Mouse (Mus musculus) limb, embryonic 15.5 days (tissue): ENCODE data around the gene Kcna7. TPM values are rescaled to one million over a fixed set of nuclear protein-coding genes. Genes with fewer than 3 reads are reported as not detected.

Experiments used
- ATAC-seq: fragments of 200-750 bp; cut with Nextera tagmentation; 2 replicates; pipeline ENCODE4 v1.8.0; 2017; ENCODE audit warnings: low read depth, moderate TSS enrichment; ENCODE audit not compliant: insufficient number of reproducible peaks, low FRiP score, low TSS enrichment
- H3K27ac ChIP-seq: fragments of 300-500 bp; sonication (generic); 2 replicates; pipeline ENCODE4 v1.5.1; 2015; ENCODE audit warnings: moderate library complexity, mild to moderate bottlenecking, inconsistent platforms
- H3K27me3 ChIP-seq: fragments of 300-500 bp; sonication (generic); 2 replicates; pipeline ENCODE4 v1.6.1; 2015; ENCODE audit warnings: inconsistent platforms
- H3K36me3 ChIP-seq: fragments of 300-500 bp; sonication (generic); 2 replicates; pipeline ENCODE4 v1.6.1; 2015; ENCODE audit warnings: inconsistent platforms
- H3K4me1 ChIP-seq: fragments of 300-500 bp; sonication (generic); 2 replicates; pipeline ENCODE4 v1.6.1; 2015; ENCODE audit warnings: inconsistent platforms
- H3K4me2 ChIP-seq: fragments of 300-500 bp; sonication (generic); 2 replicates; pipeline ENCODE4 v1.6.1; 2015; ENCODE audit warnings: mild to moderate bottlenecking, inconsistent platforms
- H3K4me3 ChIP-seq: fragments of 300-500 bp; sonication (generic); 2 replicates; pipeline ENCODE4 v1.5.1; 2015; ENCODE audit warnings: mild to moderate bottlenecking, inconsistent platforms
- H3K9ac ChIP-seq: fragments of 300-500 bp; sonication (generic); 2 replicates; pipeline ENCODE4 v1.6.1; 2015; ENCODE audit warnings: inconsistent platforms
- H3K9me3 ChIP-seq: fragments of 300-500 bp; sonication (generic); 2 replicates; pipeline ENCODE4 v1.6.1; 2016; ENCODE audit warnings: inconsistent platforms
- WGBS: fragments of 180-500 bp; shearing (Covaris S2); methylation state at CpG from one replicate; pipeline ENCODE4 v1.1.7; 2015; 5-methylcytosine and 5-hydroxymethylcytosine counted together
- polyA plus RNA-seq: library from polyadenylated mRNA; unstranded; fragments of >200 nt; fragmentation: Nextera tagmentation; extraction: Ambion mirVana; gene quantifications from 2 replicates; pipeline ENCODE4 v1.2.1, GENCODE M21; 2015

Gene Kcna7
- polyA plus RNA-seq, 1 experiment from 2014 or later = 0.10 TPM

GRCm38 (mm10) chr7:45396787-45397186 lies 8.7 kb upstream of the Kcna7 start:
- Histone ChIP-seq H3K36me3 (peaks cover 11% of the 10 kb centered on the region), H3K9ac (no peak overlapping the region), H3K4me2 (no peak overlapping the region), H3K4me3 (no peak overlapping the region), H3K4me1 (peaks cover 20% of the 10 kb centered on the region), H3K9me3 (no peaks in the 10 kb centered on the region), H3K27me3 (no peaks in the 10 kb centered on the region), H3K27ac (no peak overlapping the region)
- no peak for ATAC-seq
- WGBS = 88% methylated on average over 2 of the region's 2 CpGs

DNA sequence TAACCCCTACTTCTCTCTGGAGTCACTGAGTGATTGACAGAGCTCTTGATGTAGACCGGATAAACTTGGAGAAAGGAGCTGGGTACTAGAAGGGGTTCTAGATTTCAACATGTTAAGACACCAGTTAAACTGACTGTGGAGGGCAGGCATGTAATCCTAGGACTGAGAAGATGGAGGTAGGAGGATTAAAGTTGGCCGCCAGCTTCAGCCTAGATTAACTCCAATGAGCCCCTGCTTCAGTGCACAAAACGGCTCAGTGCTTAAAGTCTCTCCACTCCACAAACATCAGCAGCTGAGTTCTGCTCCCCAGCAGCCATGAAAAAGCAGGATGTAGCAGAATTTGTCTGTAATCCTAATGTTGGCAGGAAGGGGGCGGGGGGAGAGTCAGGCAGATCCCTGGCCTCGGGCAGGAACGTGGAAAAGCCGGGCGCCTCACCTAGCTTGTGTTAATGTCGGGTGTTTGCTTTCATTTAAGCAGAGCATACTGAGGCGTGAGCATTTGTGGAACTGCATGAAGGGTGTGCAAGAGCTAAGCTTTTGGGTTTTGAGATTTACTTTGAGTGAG lies 3.9 kb upstream of the Kcna7 start:
- WGBS = 61% methylated on average over 10 of the region's 10 CpGs
- no peak overlapping the region for H3K9ac ChIP-seq
- H3K4me2 ChIP-seq = no peak overlapping the region
- ATAC-seq = no peak
- H3K27ac ChIP-seq = no peak overlapping the region
- H3K4me1 ChIP-seq = peaks cover 14% of the 10 kb centered on the region
- H3K27me3 ChIP-seq = peaks cover 18% of the 10 kb centered on the region
- no peak overlapping the region for H3K4me3 ChIP-seq
- H3K9me3 ChIP-seq = no peaks in the 10 kb centered on the region
- H3K36me3 ChIP-seq = no peaks in the 10 kb centered on the region

DNA sequence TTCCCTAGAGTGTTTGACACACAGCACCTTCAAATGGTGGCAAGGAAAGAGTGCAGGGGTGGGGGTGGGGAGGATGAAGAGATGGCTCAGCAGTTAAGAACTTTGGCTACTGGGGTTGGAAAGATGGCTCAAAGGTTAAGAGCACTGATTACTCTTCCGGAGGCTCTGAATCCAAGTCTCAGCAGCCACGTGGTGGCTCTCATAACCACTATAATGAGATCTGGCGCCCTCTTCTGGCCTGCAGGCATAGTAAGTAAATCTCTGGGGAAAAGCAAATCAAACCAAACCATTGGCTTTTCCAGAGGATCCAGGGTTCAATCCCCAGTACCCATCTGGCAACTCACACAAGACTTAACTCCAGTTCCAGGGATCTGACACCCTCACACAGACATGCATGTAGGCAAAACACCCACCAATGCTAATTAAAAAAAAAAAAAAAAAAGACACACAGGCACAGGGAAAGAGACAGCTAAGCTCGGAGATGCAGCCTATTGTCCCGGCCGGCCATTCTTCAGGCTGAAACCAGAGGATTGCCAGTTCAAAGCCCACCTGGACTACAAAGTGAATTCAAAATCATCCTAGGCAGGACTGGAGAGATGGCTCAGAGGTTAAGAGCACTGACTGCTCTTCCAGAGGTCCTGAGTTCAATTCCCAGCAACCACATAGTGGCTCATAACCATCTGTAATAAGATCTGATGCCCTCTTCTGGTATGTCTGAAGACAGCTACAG lies 1.8 kb upstream of the Kcna7 start:
- 43% methylated on average over 6 of the region's 6 CpGs for WGBS
- H3K4me3 ChIP-seq = no peak overlapping the region
- H3K4me1 ChIP-seq = peaks cover 17% of the 10 kb centered on the region
- H3K36me3 ChIP-seq = no peaks in the 10 kb centered on the region
- H3K4me2 ChIP-seq = no peak overlapping the region
- H3K27ac ChIP-seq = no peak overlapping the region
- no peaks in the 10 kb centered on the region for H3K9me3 ChIP-seq
- H3K27me3 ChIP-seq = peaks cover 39% of the 10 kb centered on the region
- no peak for ATAC-seq
- H3K9ac ChIP-seq = no peak overlapping the region

- H3K27ac ChIP-seq = no peak overlapping the region
- H3K4me3 ChIP-seq = peak overlapping the region; percentile 44
- peaks cover 17% of the 10 kb centered on the region for H3K4me1 ChIP-seq
- peaks cover 67% of the 10 kb centered on the region for H3K27me3 ChIP-seq
- under 1% methylated on average over 114 of the region's 114 CpGs for WGBS
- no peak for ATAC-seq
- no peaks in the 10 kb centered on the region for H3K9me3 ChIP-seq
- H3K36me3 ChIP-seq = no peaks in the 10 kb centered on the region
- H3K9ac ChIP-seq = peak overlapping the region; percentile 20; the same call in 1 of the 2 replicates
- H3K4me2 ChIP-seq = peak overlapping the region; percentile 74
Observed at GRCm38 (mm10) chr7:45406157-45407156, 1.0 kb downstream of the Kcna7 start.

- ATAC-seq = no peak
- Histone ChIP-seq H3K36me3 (no peaks in the 10 kb centered on the region), H3K9me3 (no peaks in the 10 kb centered on the region), H3K27ac (no peak overlapping the region), H3K4me3 (no peak overlapping the region), H3K27me3 (peaks cover 79% of the 10 kb centered on the region), H3K9ac (no peak overlapping the region), H3K4me2 (no peak overlapping the region), H3K4me1 (peaks cover 18% of the 10 kb centered on the region)
- WGBS = 82% methylated on average over 10 of the region's 10 CpGs
Observed at GRCm38 (mm10) chr7:45407836-45408235, 2.4 kb downstream of the Kcna7 start.

DNA sequence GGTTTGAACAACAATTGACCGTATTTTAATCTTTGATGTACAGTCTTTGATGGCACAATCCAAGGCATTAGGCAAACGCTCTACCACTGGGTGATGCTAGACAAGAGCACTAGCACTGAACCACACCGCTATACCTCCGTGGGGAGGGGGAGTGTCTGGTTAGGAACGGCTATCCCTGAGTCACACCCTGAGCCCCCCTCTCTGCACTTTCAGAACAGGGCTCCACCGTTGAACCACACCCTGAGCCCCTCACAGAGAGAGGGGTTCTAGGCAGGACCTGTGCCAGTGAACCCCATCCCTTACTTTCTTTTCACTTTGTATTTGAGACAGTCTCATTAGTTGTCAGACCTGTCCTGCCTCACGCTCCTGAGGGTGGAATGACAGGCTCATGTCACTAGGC lies 2.9 kb downstream of the Kcna7 start:
- no peak overlapping the region for H3K4me3 ChIP-seq
- H3K27ac ChIP-seq = no peak overlapping the region
- no peak overlapping the region for H3K9ac ChIP-seq
- no peaks in the 10 kb centered on the region for H3K36me3 ChIP-seq
- H3K4me2 ChIP-seq = no peak overlapping the region
- no peak for ATAC-seq
- H3K9me3 ChIP-seq = no peaks in the 10 kb centered on the region
- WGBS = 57% methylated on average over 7 of the region's 7 CpGs
- peaks cover 83% of the 10 kb centered on the region for H3K27me3 ChIP-seq
- H3K4me1 ChIP-seq = peaks cover 23% of the 10 kb centered on the region

DNA sequence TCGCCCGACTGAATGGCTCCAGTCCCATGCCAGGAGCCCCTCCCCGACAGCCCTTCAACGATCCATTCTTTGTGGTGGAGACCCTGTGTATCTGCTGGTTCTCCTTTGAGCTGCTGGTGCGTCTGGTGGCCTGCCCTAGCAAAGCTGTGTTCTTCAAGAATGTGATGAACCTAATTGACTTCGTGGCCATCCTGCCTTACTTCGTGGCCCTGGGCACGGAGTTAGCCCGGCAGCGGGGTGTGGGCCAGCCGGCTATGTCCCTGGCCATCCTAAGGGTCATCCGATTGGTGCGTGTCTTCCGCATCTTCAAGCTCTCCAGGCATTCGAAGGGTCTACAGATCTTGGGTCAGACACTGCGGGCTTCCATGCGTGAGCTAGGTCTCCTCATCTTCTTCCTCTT lies 3.5 kb downstream of the Kcna7 start:
- H3K9me3 ChIP-seq = no peaks in the 10 kb centered on the region
- no peak overlapping the region for H3K4me2 ChIP-seq
- 88% methylated on average over 17 of the region's 17 CpGs for WGBS
- ATAC-seq = no peak
- peaks cover 89% of the 10 kb centered on the region for H3K27me3 ChIP-seq
- H3K27ac ChIP-seq = no peak overlapping the region
- no peaks in the 10 kb centered on the region for H3K36me3 ChIP-seq
- no peak overlapping the region for H3K9ac ChIP-seq
- peaks cover 29% of the 10 kb centered on the region for H3K4me1 ChIP-seq
- no peak overlapping the region for H3K4me3 ChIP-seq

- ATAC-seq = no peak
Observed at GRCm38 (mm10) chr7:45409497-45410163, 4.2 kb downstream of the Kcna7 start.

DNA sequence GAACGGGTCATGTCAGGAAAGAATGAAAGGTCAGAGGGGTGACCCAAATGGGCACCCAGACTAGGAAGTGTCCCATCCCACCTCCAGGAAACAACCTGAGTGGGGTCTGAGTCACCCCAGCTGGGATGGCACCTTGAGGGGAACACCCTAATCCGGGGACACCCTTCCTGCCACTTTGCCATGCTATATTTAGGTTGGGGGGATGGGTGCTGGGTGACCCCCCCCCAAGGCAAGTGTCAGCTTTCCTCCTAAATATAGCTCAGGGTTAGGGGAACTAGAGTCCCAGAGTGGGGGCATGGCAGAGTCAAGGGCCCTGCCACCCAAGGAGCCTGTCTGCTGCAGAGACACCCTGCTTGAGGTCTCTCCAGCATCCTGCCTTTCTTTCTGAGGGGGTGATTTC lies 7.0 kb downstream of the Kcna7 start:
- Histone ChIP-seq H3K4me1 (peaks cover 26% of the 10 kb centered on the region), H3K27ac (no peak overlapping the region), H3K4me2 (no peak overlapping the region), H3K36me3 (no peaks in the 10 kb centered on the region), H3K9me3 (no peaks in the 10 kb centered on the region), H3K9ac (no peak overlapping the region), H3K4me3 (no peak overlapping the region), H3K27me3 (peaks cover 95% of the 10 kb centered on the region)
- WGBS = 82% methylated on average over 2 of the region's 2 CpGs
- ATAC-seq = no peak

More at GRCm38 (mm10) chr7:45409497-45410163, 4.2 kb downstream of the Kcna7 start:
- Histone ChIP-seq H3K4me3 (no peak overlapping the region), H3K36me3 (no peaks in the 10 kb centered on the region), H3K27ac (no peak overlapping the region), H3K4me2 (no peak overlapping the region), H3K9ac (no peak overlapping the region), H3K27me3 (peaks cover 96% of the 10 kb centered on the region), H3K9me3 (no peaks in the 10 kb centered on the region), H3K4me1 (peaks cover 34% of the 10 kb centered on the region)
- 84% methylated on average over 8 of the region's 8 CpGs for WGBS

GRCm38 (mm10) chr7:45413113-45413863 lies 7.8 kb downstream of the Kcna7 start, which contains the start of gene Ntf5:
Gene Ntf5 (plus strand): TSS chr7:45413695.
- Histone ChIP-seq H3K4me3 (peak within 1 kb of the TSS; percentile 61), H3K27ac (peak within 1 kb of the TSS; percentile 72), H3K9me3 (no peaks in the 10 kb centered on the region), H3K4me2 (peak within 1 kb of the TSS; percentile 95), H3K9ac (peak within 1 kb of the TSS; percentile 52), H3K27me3 (peaks cover 95% of the 10 kb centered on the region), H3K4me1 (peaks cover 35% of the 10 kb centered on the region), H3K36me3 (no peaks in the 10 kb centered on the region)
- no peak for ATAC-seq
- whole genome bisulfite sequencing = 3% methylated on average over 38 of the region's 45 CpGs
